ENCODE assay signal across 8 mouse cellular contexts in genomic region chr11:98372406-98372805, GRCm38 (mm10). TPM values are rescaled to one million over a fixed set of nuclear protein-coding genes. Genes with fewer than 3 reads are reported as not detected.
DNase-seq lines count a peak whose midpoint lies in the region; ATAC-seq and TF ChIP-seq lines count a peak whose summit lies in the region.

No protein-coding gene starts in this region.

- no peak for TF ChIP-seq POLR2A in bone marrow, adult 2 months (IDR thresholded peaks at IDR 0.05; ENCODE audit: borderline replicate concordance, control insufficient read depth, low read depth, low read length)

- H3K9me3 ChIP-seq in embryonic facial prominence, embryonic 14.5 days (ENCODE audit: control insufficient read depth, low read length), result no peaks in the 10 kb centered on the region
- H3K9me3 ChIP-seq in hindbrain, embryonic 12.5 days (replicated peaks), result no peaks in the 10 kb centered on the region
- H3K9me3 ChIP-seq in lung, postnatal 0 days (ENCODE audit: low read length), result no peaks in the 10 kb centered on the region

- no peak overlapping the region for H3K4me2 ChIP-seq in embryonic facial prominence, embryonic 14.5 days (ENCODE audit: low read depth, low read length)
- peak overlapping the region; percentile 39 for H3K4me2 ChIP-seq in hindbrain, embryonic 12.5 days (replicated peaks)
- H3K4me2 ChIP-seq in lung, postnatal 0 days (replicated peaks; ENCODE audit: low read depth, low read length), result no peak overlapping the region

- TF ChIP-seq EP300 in lung, postnatal 0 days (IDR thresholded peaks at IDR 0.05), result no peak

- H3K4me3 ChIP-seq in bone marrow, adult 2 months (replicated peaks; ENCODE audit: control insufficient read depth, low read depth, low read length), result no peak overlapping the region
- H3K4me3 ChIP-seq in embryonic facial prominence, embryonic 14.5 days (ENCODE audit: low read depth, low read length), result no peak overlapping the region
- no peak overlapping the region for H3K4me3 ChIP-seq in hindbrain, embryonic 12.5 days
- no peak overlapping the region for H3K4me3 ChIP-seq in lung, postnatal 0 days (ENCODE audit: low read depth, low read length)

- no peak overlapping the region for H3K9ac ChIP-seq in embryonic facial prominence, embryonic 14.5 days (ENCODE audit: low read depth, low read length)
- no peak overlapping the region for H3K9ac ChIP-seq in hindbrain, embryonic 12.5 days
- H3K9ac ChIP-seq in lung, postnatal 0 days (replicated peaks; ENCODE audit: low read depth), result no peak overlapping the region

- H3K27ac ChIP-seq in bone marrow, adult 2 months (ENCODE audit: control insufficient read depth, insufficient read depth, low read depth, low read length, poor library complexity), result no peak overlapping the region
- H3K27ac ChIP-seq in embryonic facial prominence, embryonic 14.5 days (replicated peaks; ENCODE audit: low read depth, low read length), result no peak overlapping the region
- H3K27ac ChIP-seq in hindbrain, embryonic 12.5 days, result peak overlapping the region; percentile 75; the same call in 1 of the 2 replicates
- no peak overlapping the region for H3K27ac ChIP-seq in lung, postnatal 0 days (ENCODE audit: low read length)

- 16% methylated on average over 2 of the region's 2 CpGs for WGBS in bone marrow, adult 2 months
- 0% methylated on average over 2 of the region's 2 CpGs for WGBS in embryonic facial prominence, embryonic 14.5 days
- WGBS in hindbrain, embryonic 12.5 days, result 7% methylated on average over 2 of the region's 2 CpGs
- 6% methylated on average over 2 of the region's 2 CpGs for WGBS in lung, postnatal 0 days

- TF ChIP-seq CTCF in bone marrow, adult 2 months (IDR thresholded peaks at IDR 0.05; ENCODE audit: control insufficient read depth, insufficient read depth, low read length), result peak; percentile 82
- peak; percentile 95 for TF ChIP-seq CTCF in lung, postnatal 0 days (IDR thresholded peaks at IDR 0.05)

- 0 out of 2 replicates have a peak, but pooled peaks have one; percentile 14 for ATAC-seq in cerebellum, adult (ENCODE audit: insufficient number of reproducible peaks, low FRiP score, low TSS enrichment)
- no peak for ATAC-seq in embryonic facial prominence, embryonic 14.5 days (ENCODE audit: low read depth)
- no peak for ATAC-seq in hindbrain, embryonic 12.5 days (ENCODE audit: low FRiP score)
- peak; percentile 27; the same call in 1 of the 2 replicates for ATAC-seq in lung, postnatal 0 days

- H3K36me3 ChIP-seq in embryonic facial prominence, embryonic 14.5 days (ENCODE audit: control insufficient read depth, insufficient read depth, low read length), result peaks cover 36% of the 10 kb centered on the region
- peaks cover 28% of the 10 kb centered on the region for H3K36me3 ChIP-seq in hindbrain, embryonic 12.5 days
- peaks cover 26% of the 10 kb centered on the region for H3K36me3 ChIP-seq in lung, postnatal 0 days (ENCODE audit: insufficient read depth, low read length)
- H3K36me3 ChIP-seq in splenic B cell, adult 2 months (ENCODE audit: control insufficient read depth, insufficient read depth, low read length, poor library complexity, severe bottlenecking), result peaks cover 9% of the 10 kb centered on the region

- H3K4me1 ChIP-seq in bone marrow, adult 2 months (ENCODE audit: control insufficient read depth, insufficient read depth, low read length), result peaks cover 2% of the 10 kb centered on the region; the same call in 1 of the 2 replicates
- 0 out of 2 replicates have a peak, but pooled peaks cover 3% of the 10 kb centered on the region for H3K4me1 ChIP-seq in embryonic facial prominence, embryonic 14.5 days (ENCODE audit: control insufficient read depth, insufficient read depth, low read length)
- H3K4me1 ChIP-seq in hindbrain, embryonic 12.5 days, result peaks cover 27% of the 10 kb centered on the region
- 0 out of 2 replicates have a peak, but pooled peaks cover 2% of the 10 kb centered on the region for H3K4me1 ChIP-seq in lung, postnatal 0 days (ENCODE audit: insufficient read depth, low read depth, low read length)

- DNase-seq in cerebellum, adult 11-12 months, result no peak
- DNase-seq in 3T3-L1 (ENCODE audit: low read depth, low spot score), result peak; percentile 83
- DNase-seq in embryonic facial prominence, embryonic 14.5 days (ENCODE audit: low spot score), result peak; percentile 73
- peak; percentile 83 for DNase-seq in lung, postnatal 0 days (ENCODE audit: low spot score)
- DNase-seq in splenic B cell, adult 2 months (ENCODE audit: low read depth, low spot score), result peak; percentile 82

- H3K27me3 ChIP-seq in embryonic facial prominence, embryonic 14.5 days (replicated peaks; ENCODE audit: control insufficient read depth, insufficient read depth, low read length), result no peaks in the 10 kb centered on the region
- no peaks in the 10 kb centered on the region for H3K27me3 ChIP-seq in hindbrain, embryonic 12.5 days
- no peaks in the 10 kb centered on the region for H3K27me3 ChIP-seq in lung, postnatal 0 days (replicated peaks; ENCODE audit: insufficient read depth, low read length)
- H3K27me3 ChIP-seq in splenic B cell, adult 2 months (ENCODE audit: control insufficient read depth, insufficient read depth, low read length, poor library complexity, severe bottlenecking), result no peaks in the 10 kb centered on the region

RNA-seq across cellular contexts. Expression of gene Tcap, which starts 11.2 kb away (rescaled TPM):
- polyA plus RNA-seq in bone marrow, adult 2 months (2011; ENCODE audit: insufficient read depth, insufficient read length, low replicate concordance, missing spikeins), result 6.5 and 15.6 TPM in 2 replicates
- polyA plus RNA-seq in embryonic facial prominence, embryonic 14.5 days (2014; fragmentation: Nextera tagmentation; extraction: Ambion mirVana), result 22.8 and 27.7 TPM in 2 replicates
- 0.31 and 1.7 TPM in 2 replicates for polyA plus RNA-seq in hindbrain, embryonic 12.5 days (2016; fragmentation: Nextera tagmentation; extraction: Ambion mirVana)
- polyA plus RNA-seq in lung, postnatal 0 days (2015; fragmentation: Nextera tagmentation; extraction: Ambion mirVana), result 5.8 and 6.4 TPM in 2 replicates

RNA-seq across cellular contexts. Expression of gene Pnmt, which starts 13.8 kb away (rescaled TPM):
- not detected in 2 replicates for polyA plus RNA-seq in bone marrow, adult 2 months (2011; ENCODE audit: insufficient read depth, insufficient read length, low replicate concordance, missing spikeins)
- 0.49 and 0.59 TPM in 2 replicates for polyA plus RNA-seq in embryonic facial prominence, embryonic 14.5 days (2014; fragmentation: Nextera tagmentation; extraction: Ambion mirVana)
- polyA plus RNA-seq in hindbrain, embryonic 12.5 days (2016; fragmentation: Nextera tagmentation; extraction: Ambion mirVana), result 1.0 and 1.1 TPM in 2 replicates
- polyA plus RNA-seq in lung, postnatal 0 days (2015; fragmentation: Nextera tagmentation; extraction: Ambion mirVana), result 0.12 TPM in 1 of 2 replicates, not detected in the other

RNA-seq across cellular contexts. Expression of gene Stard3, which starts 14.2 kb away (rescaled TPM):
- 16.8 and 32.3 TPM in 2 replicates for polyA plus RNA-seq in bone marrow, adult 2 months (2011; ENCODE audit: insufficient read depth, insufficient read length, low replicate concordance, missing spikeins)
- polyA plus RNA-seq in embryonic facial prominence, embryonic 14.5 days (2014; fragmentation: Nextera tagmentation; extraction: Ambion mirVana), result 31.0 and 32.8 TPM in 2 replicates
- 49.0 and 50.0 TPM in 2 replicates for polyA plus RNA-seq in hindbrain, embryonic 12.5 days (2016; fragmentation: Nextera tagmentation; extraction: Ambion mirVana)
- 69.9 and 73.1 TPM in 2 replicates for polyA plus RNA-seq in lung, postnatal 0 days (2015; fragmentation: Nextera tagmentation; extraction: Ambion mirVana)

RNA-seq across cellular contexts. Expression of gene Ppp1r1b, which starts 24.2 kb away (rescaled TPM):
- polyA plus RNA-seq in bone marrow, adult 2 months (2011; ENCODE audit: insufficient read depth, insufficient read length, low replicate concordance, missing spikeins), result not detected in 2 replicates
- polyA plus RNA-seq in embryonic facial prominence, embryonic 14.5 days (2014; fragmentation: Nextera tagmentation; extraction: Ambion mirVana), result 4.1 and 5.1 TPM in 2 replicates
- polyA plus RNA-seq in hindbrain, embryonic 12.5 days (2016; fragmentation: Nextera tagmentation; extraction: Ambion mirVana), result 0.37 and 0.52 TPM in 2 replicates
- 11.8 and 18.6 TPM in 2 replicates for polyA plus RNA-seq in lung, postnatal 0 days (2015; fragmentation: Nextera tagmentation; extraction: Ambion mirVana)

RNA-seq across cellular contexts. Expression of gene Pgap3, which starts 27.9 kb away (rescaled TPM):
- 2.4 and 2.7 TPM in 2 replicates for polyA plus RNA-seq in bone marrow, adult 2 months (2011; ENCODE audit: insufficient read depth, insufficient read length, low replicate concordance, missing spikeins)
- 9.3 and 10.5 TPM in 2 replicates for polyA plus RNA-seq in embryonic facial prominence, embryonic 14.5 days (2014; fragmentation: Nextera tagmentation; extraction: Ambion mirVana)
- 9.1 and 10.2 TPM in 2 replicates for polyA plus RNA-seq in hindbrain, embryonic 12.5 days (2016; fragmentation: Nextera tagmentation; extraction: Ambion mirVana)
- 8.0 and 8.6 TPM in 2 replicates for polyA plus RNA-seq in lung, postnatal 0 days (2015; fragmentation: Nextera tagmentation; extraction: Ambion mirVana)

Comparison
In these comparisons a context has a peak if more than half of its experiments do, and no peak if none do; other contexts are left out.
1. ATAC-seq: peak in cerebellum, adult (single experiment) and lung, postnatal 0 days (single experiment); none in embryonic facial prominence, embryonic 14.5 days (single experiment) and hindbrain, embryonic 12.5 days (single experiment).